Mouse (Mus musculus): Measurements from ENCODE around the gene Cenph. TPM values are rescaled to one million over a fixed set of nuclear protein-coding genes. Genes with fewer than 3 reads are reported as not detected.
"Not testable (repeated sequence)": the region's sequence is repeated elsewhere in the genome, so short reads cannot be mapped to it uniquely, and the experiment has no call there.

The Cenph gene
- total RNA-seq, 2 experiments from 2014 or later: 66.3 to 71.7 TPM

- ATAC-seq (replicated peaks; ENCODE audit: poor library complexity): no peak
Measured at GRCm38 (mm10) chr13:100748638-100749037, 27.1 kb downstream of the Cenph start.

GRCm38 (mm10) chr13:100746090-100746489 lies 29.6 kb downstream of the Cenph start:
- no peak for ATAC-seq (replicated peaks; ENCODE audit: poor library complexity)

GRCm38 (mm10) chr13:100744036-100744744 lies 31.5 kb downstream of the Cenph start, which contains the start of gene Mrps36:
Mrps36 (minus strand) TSS chr13:100744659.
- peak; percentile 88 for ATAC-seq (replicated peaks; ENCODE audit: poor library complexity)

GRCm38 (mm10) chr13:100743346-100744035 lies 32.2 kb downstream of the Cenph start:
- peak; percentile 55 for ATAC-seq (replicated peaks; ENCODE audit: poor library complexity)

GRCm38 (mm10) chr13:100742831-100743230 lies 32.9 kb downstream of the Cenph start:
- ATAC-seq (replicated peaks; ENCODE audit: poor library complexity): no peak

GRCm38 (mm10) chr13:100732756-100733155 lies 42.9 kb downstream of the Cenph start:
- no peak for ATAC-seq (replicated peaks; ENCODE audit: poor library complexity)

GRCm38 (mm10) chr13:100731462-100732046 lies 44.1 kb downstream of the Cenph start:
- not testable (repeated sequence) for ATAC-seq (replicated peaks; ENCODE audit: poor library complexity)

- ATAC-seq (replicated peaks; ENCODE audit: poor library complexity): peak; percentile 99
Measured at GRCm38 (mm10) chr13:100730861-100731176, 44.9 kb downstream of the Cenph start, which contains the start of gene Cdk7. Cdk7 (minus strand) TSS chr13:100730939.

GRCm38 (mm10) chr13:100730153-100730860 lies 45.4 kb downstream of the Cenph start:
- ATAC-seq (replicated peaks; ENCODE audit: poor library complexity): peak; percentile 59

GRCm38 (mm10) chr13:100728530-100728929 lies 47.2 kb downstream of the Cenph start:
- ATAC-seq (replicated peaks; ENCODE audit: poor library complexity): not testable (repeated sequence)

- ATAC-seq (replicated peaks; ENCODE audit: poor library complexity): no peak
Measured at GRCm38 (mm10) chr13:100728086-100728485, 47.6 kb downstream of the Cenph start.

GRCm38 (mm10) chr13:100725194-100725593 lies 50.5 kb downstream of the Cenph start:
- ATAC-seq (replicated peaks; ENCODE audit: poor library complexity): peak; percentile 80

GRCm38 (mm10) chr13:100724051-100724754 lies 51.5 kb downstream of the Cenph start:
- no peak for ATAC-seq (replicated peaks; ENCODE audit: poor library complexity)

GRCm38 (mm10) chr13:100721656-100722055 lies 54.0 kb downstream of the Cenph start:
- ATAC-seq (replicated peaks; ENCODE audit: poor library complexity): no peak

GRCm38 (mm10) chr13:100715467-100715866 lies 60.2 kb downstream of the Cenph start:
- peak; percentile 50 for ATAC-seq (replicated peaks; ENCODE audit: poor library complexity)

Other genes starting within 250 kb of the Cenph start
- gene Ocln, start 223.2 kb downstream of the Cenph start, total RNA-seq (2015): 0.30 TPM in 1 of 2 replicates, not detected in the other
- gene Ocln, start 223.2 kb downstream of the Cenph start, total RNA-seq (2017): not detected in 2 replicates
- 0.27 and 0.54 TPM in 2 replicates for gene Marveld2, start 158.9 kb downstream of the Cenph start, total RNA-seq (2015)
- 0.44 and 0.62 TPM in 2 replicates for gene Marveld2, start 158.9 kb downstream of the Cenph start, total RNA-seq (2017)
- 391 and 416 TPM in 2 replicates for gene Ak6, start 124.9 kb downstream of the Cenph start, total RNA-seq (2015)
- gene Ak6, start 124.9 kb downstream of the Cenph start, total RNA-seq (2017): 317 and 335 TPM in 2 replicates
- gene Rad17, start 124.8 kb downstream of the Cenph start, total RNA-seq (2015): 30.2 and 33.0 TPM in 2 replicates
- 34.9 and 38.4 TPM in 2 replicates for gene Rad17, start 124.8 kb downstream of the Cenph start, total RNA-seq (2017)
- gene Taf9, start 124.3 kb downstream of the Cenph start, total RNA-seq (2015): 62.2 and 84.3 TPM in 2 replicates
- 37.0 and 56.6 TPM in 2 replicates for gene Taf9, start 124.3 kb downstream of the Cenph start, total RNA-seq (2017)
- gene Ccdc125, start 106.2 kb downstream of the Cenph start, total RNA-seq (2015): 24.0 and 28.2 TPM in 2 replicates
- 48.0 and 48.1 TPM in 2 replicates for gene Ccdc125, start 106.2 kb downstream of the Cenph start, total RNA-seq (2017)
- gene Cdk7, start 45.0 kb downstream of the Cenph start, total RNA-seq (2015): 55.6 and 55.9 TPM in 2 replicates
- 51.1 and 56.8 TPM in 2 replicates for gene Cdk7, start 45.0 kb downstream of the Cenph start, total RNA-seq (2017)
- 86.2 and 90.4 TPM in 2 replicates for gene Mrps36, start 31.2 kb downstream of the Cenph start, total RNA-seq (2015)
- gene Mrps36, start 31.2 kb downstream of the Cenph start, total RNA-seq (2017): 73.0 and 75.8 TPM in 2 replicates
- gene Ccnb1, start 10.7 kb upstream of the Cenph start, total RNA-seq (2015): 152 and 153 TPM in 2 replicates
- gene Ccnb1, start 10.7 kb upstream of the Cenph start, total RNA-seq (2017): 181 and 194 TPM in 2 replicates
- 127 and 130 TPM in 2 replicates for gene Slc30a5, start 57.5 kb upstream of the Cenph start, total RNA-seq (2015)
- 99.7 and 101 TPM in 2 replicates for gene Slc30a5, start 57.5 kb upstream of the Cenph start, total RNA-seq (2017)